Mouse (Mus musculus) spleen, adult 2 months (tissue): ENCODE measurements around the gene Cfap298. TPM values are rescaled to one million over a fixed set of nuclear protein-coding genes. Genes with fewer than 3 reads are reported as not detected.

Experiments
- DNase-seq, 2 experiments: peaks; one replicate each; pipeline versions ENCODE4 v3.0.0 to v3.0.0-alpha.2; 2012 to 2021; ENCODE audit warnings: low spot score in 2 of 2, low read depth in 1 of 2
- H3K27ac ChIP-seq: fragments of 200-500 bp; 2 replicates; pipeline ENCODE4 v1.5.1; 2012; ENCODE audit warnings: low read length, inconsistent platforms; ENCODE audit not compliant: insufficient read depth
- H3K27me3 ChIP-seq: fragments of 200-500 bp; 2 replicates; pipeline ENCODE4 v1.6.1; 2012; ENCODE audit warnings: mild to moderate bottlenecking, moderate library complexity, low read length, inconsistent platforms; ENCODE audit not compliant: control insufficient read depth, insufficient read depth
- H3K36me3 ChIP-seq: fragments of 200-500 bp; 2 replicates; pipeline ENCODE4 v1.6.1; 2012; ENCODE audit warnings: mild to moderate bottlenecking, low read length, inconsistent platforms; ENCODE audit not compliant: control insufficient read depth, insufficient read depth
- H3K4me1 ChIP-seq: fragments of 200-500 bp; 2 replicates; pipeline ENCODE4 v1.6.1; 2011; ENCODE audit warnings: inconsistent platforms; ENCODE audit not compliant: control insufficient read depth, insufficient read depth, insufficient read length
- H3K4me3 ChIP-seq: fragments of 200-500 bp; 2 replicates; pipeline ENCODE4 v1.5.1; 2011; ENCODE audit warnings: mild to moderate bottlenecking, inconsistent platforms; ENCODE audit not compliant: insufficient read depth, insufficient read length; ENCODE audit errors: extremely low read depth
- CTCF ChIP-seq: fragments of 200-500 bp; IDR thresholded peaks from 2 replicates; pipeline ENCODE4 v1.5.1; 2011; ENCODE audit warnings: mild to moderate bottlenecking, inconsistent platforms; ENCODE audit not compliant: insufficient read depth, insufficient read length, insufficient replicate concordance; ENCODE audit errors: extremely low read depth
- POLR2A ChIP-seq: fragments of 200-500 bp; IDR thresholded peaks from 2 replicates; pipeline ENCODE4 v1.6.1; 2011; ENCODE audit warnings: low read depth, low read length, inconsistent platforms
- whole genome bisulfite sequencing: fragments of 180-500 bp; shearing (Covaris S2); methylation state at CpG from one replicate; pipeline ENCODE4 v1.1.7; 2018; 5-methylcytosine and 5-hydroxymethylcytosine counted together
- polyA plus RNA-seq: library from polyadenylated mRNA; depleted of rRNA; stranded (reverse); fragments of >200 nt; gene quantifications from 2 replicates; pipeline ENCODE4 v1.2.3, GENCODE M21; 2012; rRNA removed

Cfap298 gene
- 10.7 and 11.7 TPM in 2 replicates for polyA plus RNA-seq

GRCm38 (mm10) chr16:90934687-90935328, at the start of gene Cfap298:
Gene Cfap298 (minus strand): TSS chr16:90935114.
- Histone ChIP-seq H3K27ac (peak within 1 kb of the TSS; percentile 66), H3K4me3 (peak within 1 kb of the TSS; percentile 89), H3K4me1 (no peaks in the 10 kb centered on the region; the same call in 1 of the 2 replicates), H3K36me3 (peaks cover 3% of the 10 kb centered on the region), H3K27me3 (no peaks in the 10 kb centered on the region)
- peak; percentile 84 to 93 for DNase-seq
- no peak for TF ChIP-seq CTCF
- no peak for TF ChIP-seq POLR2A
- under 1% methylated on average over 56 of the region's 56 CpGs for WGBS

GRCm38 (mm10) chr16:90971004-90971403, 36.1 kb upstream of the Cfap298 start:
- Histone ChIP-seq H3K36me3 (peaks cover 27% of the 10 kb centered on the region), H3K27ac (no peak overlapping the region), H3K27me3 (no peaks in the 10 kb centered on the region), H3K4me1 (no peaks in the 10 kb centered on the region), H3K4me3 (no peak overlapping the region)
- no peak for DNase-seq
- TF ChIP-seq CTCF: no peak
- no peak for TF ChIP-seq POLR2A
- 94% methylated on average over 6 of the region's 6 CpGs for WGBS

GRCm38 (mm10) chr16:90966241-90966640, 31.3 kb upstream of the Cfap298 start:
- H3K4me3 ChIP-seq: no peak overlapping the region
- 93% methylated on average over 4 of the region's 4 CpGs for WGBS
- TF ChIP-seq POLR2A: no peak
- no peak for TF ChIP-seq CTCF
- H3K36me3 ChIP-seq: peaks cover 22% of the 10 kb centered on the region
- DNase-seq: no peak
- H3K4me1 ChIP-seq: no peaks in the 10 kb centered on the region
- no peak overlapping the region for H3K27ac ChIP-seq
- H3K27me3 ChIP-seq: no peaks in the 10 kb centered on the region

- no peaks in the 10 kb centered on the region for H3K4me1 ChIP-seq
- H3K4me3 ChIP-seq: no peak overlapping the region
- no peak overlapping the region for H3K27ac ChIP-seq
- no peaks in the 10 kb centered on the region for H3K27me3 ChIP-seq
- H3K36me3 ChIP-seq: peaks cover 23% of the 10 kb centered on the region
- WGBS: 85% methylated on average over 10 of the region's 10 CpGs
- TF ChIP-seq POLR2A: no peak
- no peak for TF ChIP-seq CTCF
- no peak for DNase-seq
These were observed 29.4 kb upstream of the Cfap298 start for GRCm38 (mm10) chr16:90964302-90964701.

- DNase-seq: no peak
- Histone ChIP-seq H3K4me3 (no peak overlapping the region), H3K4me1 (no peaks in the 10 kb centered on the region), H3K27me3 (no peaks in the 10 kb centered on the region), H3K27ac (no peak overlapping the region), H3K36me3 (peaks cover 20% of the 10 kb centered on the region)
- TF ChIP-seq CTCF: no peak
- no peak for TF ChIP-seq POLR2A
- 88% methylated on average over 10 of the region's 10 CpGs for WGBS
These were observed 29.0 kb upstream of the Cfap298 start for GRCm38 (mm10) chr16:90963866-90964265.

- H3K4me1 ChIP-seq: no peaks in the 10 kb centered on the region
These were observed 28.3 kb upstream of the Cfap298 start for GRCm38 (mm10) chr16:90963231-90963630.

More at GRCm38 (mm10) chr16:90963231-90963630, 28.3 kb upstream of the Cfap298 start:
- no peak for TF ChIP-seq CTCF
- no peak for TF ChIP-seq POLR2A
- Histone ChIP-seq H3K4me3 (no peak overlapping the region), H3K27me3 (no peaks in the 10 kb centered on the region), H3K36me3 (peaks cover 19% of the 10 kb centered on the region), H3K27ac (no peak overlapping the region)
- no peak for DNase-seq
- WGBS: 94% methylated on average over 4 of the region's 4 CpGs
